Mouse (Mus musculus): Measurements from ENCODE around the gene Gm8947.
"Not testable (repeated sequence)": the region's sequence is repeated elsewhere in the genome, so short reads cannot be mapped to it uniquely, and the experiment has no call there.

Gene Gm8947

DNA sequence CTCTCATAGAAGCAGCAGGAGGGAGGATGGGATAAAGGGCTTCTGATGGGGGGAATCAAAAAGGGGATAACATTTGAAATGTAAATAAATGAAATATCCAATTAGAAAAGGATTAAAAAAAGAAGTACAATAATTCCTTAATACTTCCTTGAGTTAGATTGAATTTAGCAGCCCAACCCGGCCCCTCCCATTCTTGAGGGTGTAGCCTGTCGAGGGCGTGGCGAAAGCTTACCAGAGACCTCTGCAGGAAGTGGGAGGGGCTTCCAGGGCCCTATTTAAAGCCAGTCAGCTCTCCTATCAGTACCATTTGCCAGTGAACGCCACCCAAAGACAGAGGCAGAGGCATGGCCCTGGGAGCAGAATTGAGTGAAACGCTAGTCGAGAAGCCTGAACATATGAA is 9.9 kb upstream of the Gm8947 start, which contains the start of gene Gm47985:
TSS of gene Gm47985 (plus strand) at position 272 of the 400 bp plus-strand sequence.
- DNase-seq (ENCODE audit: low spot score) = not testable (repeated sequence)

- DNase-seq (ENCODE audit: low spot score) = not testable (repeated sequence)
These were observed 6.0 kb upstream of the Gm8947 start for GRCm38 (mm10) chr1:151186186-151186585.

- not testable (repeated sequence) for DNase-seq (ENCODE audit: low spot score)
These were observed 5.2 kb upstream of the Gm8947 start for GRCm38 (mm10) chr1:151186879-151187424.

DNA sequence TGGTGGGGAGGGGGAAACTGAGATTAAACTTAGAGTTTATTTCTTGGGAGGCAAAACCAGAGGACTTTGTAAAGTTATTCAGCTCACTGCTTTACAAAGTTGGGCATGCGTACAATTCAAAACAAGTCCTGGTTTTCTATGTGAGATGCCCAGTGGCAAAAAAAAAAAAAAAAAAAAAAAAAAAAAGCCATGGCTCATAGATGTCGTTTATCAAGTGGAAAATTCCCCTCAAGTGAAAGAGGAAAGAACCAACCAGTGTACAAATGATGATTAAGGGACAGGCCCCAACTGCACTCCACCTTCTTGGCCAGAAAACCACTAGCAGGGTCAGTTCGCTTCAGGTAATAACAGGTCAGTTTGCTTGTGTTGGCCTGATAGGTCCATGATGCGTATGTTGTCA is 3.7 kb upstream of the Gm8947 start:
- DNase-seq (ENCODE audit: low spot score) = no peak

DNA sequence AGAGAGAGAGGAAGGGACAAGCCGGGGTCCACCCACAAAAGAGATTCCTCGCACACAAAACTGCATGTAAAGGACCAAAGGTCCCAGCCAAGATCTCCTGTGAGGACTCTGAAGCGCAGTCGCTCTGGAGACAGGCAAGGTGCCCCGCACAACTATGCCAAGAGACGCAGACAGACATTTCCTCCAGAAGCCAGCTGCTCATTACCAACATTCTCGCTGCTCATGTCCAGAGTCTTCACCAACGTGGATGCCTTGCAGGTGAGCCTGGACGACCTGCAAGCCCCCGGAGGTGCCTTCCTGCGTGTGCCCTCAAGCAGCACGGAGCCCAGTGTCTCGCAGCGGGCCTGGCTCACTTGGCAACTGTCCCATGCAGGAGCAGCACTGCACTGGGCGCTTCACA is 563 bp downstream of the Gm8947 start:
- DNase-seq (ENCODE audit: low spot score) = not testable (repeated sequence)

DNA sequence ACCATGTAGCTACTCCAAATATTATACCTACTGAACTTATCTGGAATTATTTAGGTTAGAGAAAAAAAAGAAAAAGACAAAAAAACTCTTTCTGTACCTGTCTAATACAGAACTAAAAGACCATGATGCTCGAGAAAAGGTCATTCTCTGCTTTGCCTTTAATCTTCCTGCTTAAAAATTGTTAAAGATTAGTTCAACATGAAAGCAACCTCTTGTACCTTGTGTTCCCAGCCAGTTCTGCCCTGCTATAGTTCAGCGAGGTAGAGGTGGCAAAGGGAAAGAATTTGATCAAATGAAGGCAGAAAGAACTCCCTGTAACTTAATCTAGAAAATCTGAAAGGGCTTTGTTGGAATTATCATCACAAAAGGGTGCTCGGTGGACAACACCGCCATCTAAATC is 3.8 kb downstream of the Gm8947 start:
- DNase-seq (ENCODE audit: low spot score) = not testable (repeated sequence)

GRCm38 (mm10) chr1:151196690-151197089 is 4.5 kb downstream of the Gm8947 start:
- not testable (repeated sequence) for DNase-seq (ENCODE audit: low spot score)

DNA sequence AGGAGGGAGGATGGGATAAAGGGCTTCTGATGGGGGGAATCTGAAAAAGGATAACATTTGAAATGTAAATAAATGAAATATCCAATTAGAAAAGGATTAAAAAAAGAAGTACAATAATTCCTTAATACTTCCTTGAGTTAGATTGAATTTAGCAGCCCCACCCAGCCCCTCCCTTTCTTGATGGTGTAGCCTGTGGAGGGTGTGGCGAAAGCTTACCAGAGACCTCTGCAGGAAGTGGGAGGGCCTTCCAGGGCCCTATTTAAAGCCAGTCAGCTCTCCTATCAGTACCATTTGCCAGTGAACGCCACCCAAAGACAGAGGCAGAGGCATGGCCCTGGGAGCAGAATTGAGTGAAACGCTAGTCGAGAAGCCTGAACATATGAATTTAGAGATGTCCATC is 5.9 kb downstream of the Gm8947 start, which contains the start of gene Gm47995:
TSS of gene Gm47995 (plus strand) at position 329 of the 400 bp plus-strand sequence.
- DNase-seq (ENCODE audit: low spot score) = not testable (repeated sequence)

DNA sequence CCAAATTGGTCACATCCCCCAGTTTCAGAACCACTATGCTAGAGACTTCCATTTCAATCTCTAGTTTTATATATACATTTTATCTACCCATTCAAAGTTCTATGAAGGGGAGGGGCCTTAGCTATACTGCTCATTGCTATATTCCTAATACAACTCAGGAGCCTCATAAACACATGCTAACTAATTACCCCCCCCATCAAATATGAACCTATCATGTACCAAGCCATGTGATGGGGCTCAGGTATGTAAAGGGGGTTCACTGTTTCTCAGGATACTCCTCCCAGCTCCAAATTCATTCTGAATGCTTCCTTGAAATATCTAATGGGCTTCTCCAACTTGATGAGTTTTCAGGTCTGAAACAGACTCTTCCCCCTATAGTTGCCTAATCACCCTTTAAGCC is 8.4 kb downstream of the Gm8947 start:
- DNase-seq (ENCODE audit: low spot score) = not testable (repeated sequence)

GRCm38 (mm10) chr1:151202771-151203170 is 10.6 kb downstream of the Gm8947 start:
- not testable (repeated sequence) for DNase-seq (ENCODE audit: low spot score)

- not testable (repeated sequence) for DNase-seq (ENCODE audit: low spot score)
These were observed 11.6 kb downstream of the Gm8947 start, which contains the start of gene 3110040M04Rik for GRCm38 (mm10) chr1:151203818-151204217. 3110040M04Rik (plus strand) TSS chr1:151204121.

- not testable (repeated sequence) for DNase-seq (ENCODE audit: low spot score)
These were observed 16.3 kb downstream of the Gm8947 start for GRCm38 (mm10) chr1:151208493-151208892.

DNA sequence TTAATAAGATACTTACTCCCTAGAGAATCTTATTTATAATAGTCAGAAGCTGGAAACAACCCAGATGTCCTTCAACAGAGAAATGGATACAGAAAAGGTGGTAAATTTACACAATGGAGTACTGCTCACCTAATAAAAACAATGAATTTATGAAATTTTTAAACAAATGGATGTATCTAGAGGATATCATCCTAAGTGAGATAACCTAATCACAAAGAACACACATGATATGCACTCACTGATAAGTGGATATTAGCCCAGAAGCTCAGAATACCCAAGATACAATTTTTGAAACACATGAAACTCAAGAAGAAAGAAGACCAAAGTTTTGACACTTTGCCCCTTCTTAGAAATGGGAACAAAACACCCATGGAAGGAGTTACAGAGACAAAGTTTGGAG is 16.8 kb downstream of the Gm8947 start:
- DNase-seq (ENCODE audit: low spot score) = not testable (repeated sequence)

DNA sequence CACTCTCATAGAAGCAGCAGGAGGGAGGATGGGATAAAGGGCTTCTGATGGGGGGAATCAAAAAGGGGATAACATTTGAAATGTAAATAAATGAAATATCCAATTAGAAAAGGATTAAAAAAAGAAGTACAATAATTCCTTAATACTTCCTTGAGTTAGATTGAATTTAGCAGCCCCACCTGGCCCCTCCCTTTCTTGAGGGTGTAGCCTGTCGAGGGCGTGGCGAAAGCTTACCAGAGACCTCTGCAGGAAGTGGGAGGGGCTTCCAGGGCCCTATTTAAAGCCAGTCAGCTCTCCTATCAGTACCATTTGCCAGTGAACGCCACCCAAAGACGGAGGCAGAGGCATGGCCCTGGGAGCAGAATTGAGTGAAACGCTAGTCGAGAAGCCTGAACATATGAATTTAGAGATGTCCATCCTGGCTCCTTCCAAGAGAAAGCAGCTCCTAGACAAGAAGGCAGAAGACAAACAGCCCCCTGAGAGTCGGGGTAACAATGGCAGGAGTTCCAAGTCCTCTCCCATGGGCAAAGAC is 17.7 kb downstream of the Gm8947 start, which contains the start of gene Gm47996:
TSS of gene Gm47996 (plus strand) at position 308 of the 532 bp plus-strand sequence.
- not testable (repeated sequence) for DNase-seq (ENCODE audit: low spot score)

- DNase-seq (ENCODE audit: low spot score) = not testable (repeated sequence)
These were observed 19.5 kb downstream of the Gm8947 start for GRCm38 (mm10) chr1:151211666-151212065.

- DNase-seq (ENCODE audit: low spot score) = no peak
These were observed 22.7 kb downstream of the Gm8947 start for GRCm38 (mm10) chr1:151214862-151215261.

DNA sequence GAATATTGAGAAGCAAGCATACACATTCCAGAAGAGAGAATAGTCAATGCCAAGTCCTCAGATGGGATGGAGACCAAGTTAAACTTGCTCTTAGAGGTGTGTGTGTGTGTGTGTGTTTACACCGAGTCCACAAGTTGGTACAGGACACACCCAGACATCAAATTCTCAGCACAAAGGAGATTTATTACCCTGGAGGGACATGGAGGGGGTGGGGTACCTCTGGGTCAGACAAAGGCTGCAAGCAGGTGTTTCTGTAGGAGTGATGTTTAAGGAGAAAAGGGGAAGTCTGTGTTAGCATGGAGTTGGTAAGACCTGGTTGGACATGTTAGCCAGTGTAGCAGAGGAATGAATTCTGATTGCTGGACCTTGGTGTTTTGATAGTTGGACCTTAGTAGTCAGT is 23.8 kb downstream of the Gm8947 start:
- DNase-seq (ENCODE audit: low spot score) = no peak

GRCm38 (mm10) chr1:151216417-151216816 is 24.2 kb downstream of the Gm8947 start:
- DNase-seq (ENCODE audit: low spot score) = no peak

GRCm38 (mm10) chr1:151219045-151219444 is 26.9 kb downstream of the Gm8947 start:
- no peak for DNase-seq (ENCODE audit: low spot score)

DNA sequence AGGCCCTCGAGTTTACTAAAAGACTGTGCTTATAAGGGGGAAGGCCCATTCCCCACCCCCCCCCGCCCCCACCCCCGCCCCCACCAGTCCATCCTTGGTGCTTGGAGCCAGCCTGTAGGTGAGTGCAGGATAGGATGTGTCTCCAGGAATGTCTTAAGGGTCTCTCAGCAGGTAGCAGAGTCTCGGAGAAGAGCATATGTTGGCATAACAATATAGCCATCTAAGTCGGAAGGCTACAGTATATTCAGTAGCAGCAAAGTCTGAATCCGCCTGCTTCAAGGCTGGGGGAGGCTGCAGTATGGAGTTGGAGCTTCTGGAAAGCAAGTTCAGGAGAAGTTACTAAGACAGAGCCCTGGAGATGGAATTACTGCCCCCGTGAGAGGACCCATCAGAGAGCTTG is 27.9 kb downstream of the Gm8947 start:
- no peak for DNase-seq (ENCODE audit: low spot score)

DNA sequence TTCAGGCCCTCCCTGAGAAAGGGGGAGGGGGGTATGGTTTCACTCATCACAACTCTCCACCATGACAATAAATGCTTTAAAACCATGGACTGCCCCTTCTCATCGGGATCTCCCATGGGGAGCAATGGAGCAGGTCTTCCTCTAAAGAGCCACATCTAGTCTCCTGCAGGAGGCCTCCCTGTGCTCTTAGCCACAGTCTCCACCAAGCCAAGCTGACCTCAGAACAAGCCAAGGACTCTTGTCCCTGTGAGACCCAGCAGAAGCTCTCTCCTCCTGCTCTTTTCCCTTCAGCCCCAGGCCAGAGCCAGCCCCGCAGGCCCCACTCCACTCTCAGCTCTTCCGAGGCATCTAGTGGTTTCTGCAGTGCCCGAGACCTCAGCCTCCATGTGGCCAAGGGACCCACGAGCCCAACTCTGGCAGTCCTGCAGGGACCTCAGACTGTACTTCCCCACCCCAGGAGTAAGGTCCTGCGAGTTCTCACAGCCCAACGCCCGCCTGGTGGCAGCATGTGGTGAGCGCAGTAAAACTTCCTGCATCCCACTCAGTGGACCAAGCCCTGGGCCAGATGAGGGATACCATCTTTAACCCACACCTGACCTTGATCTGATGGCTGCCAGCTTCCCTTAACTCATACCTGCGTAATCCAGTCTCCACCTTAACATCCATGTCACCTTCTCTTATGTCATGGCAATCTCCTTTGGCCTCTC is 30.5 kb downstream of the Gm8947 start:
- DNase-seq (ENCODE audit: low spot score) = no peak

DNA sequence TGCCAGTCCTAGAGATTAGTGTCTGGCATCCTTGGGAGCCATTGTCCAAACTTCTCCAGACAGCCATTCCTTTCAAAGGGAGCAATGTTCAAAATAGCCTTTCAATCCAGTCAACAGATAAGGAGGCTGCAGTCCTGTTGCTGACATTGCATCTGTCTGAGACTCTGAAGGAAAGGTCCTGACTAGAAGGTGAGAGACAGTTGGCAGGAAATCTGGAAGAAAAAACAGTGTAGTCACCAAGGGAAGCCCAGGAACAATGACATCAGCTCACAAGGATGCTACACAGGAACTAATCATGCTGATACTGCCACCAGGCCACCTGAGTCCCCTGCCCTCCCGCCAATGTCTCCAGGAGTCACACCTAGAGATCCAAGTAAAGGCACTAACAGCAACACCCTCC is 31.2 kb downstream of the Gm8947 start:
- no peak for DNase-seq (ENCODE audit: low spot score)

DNA sequence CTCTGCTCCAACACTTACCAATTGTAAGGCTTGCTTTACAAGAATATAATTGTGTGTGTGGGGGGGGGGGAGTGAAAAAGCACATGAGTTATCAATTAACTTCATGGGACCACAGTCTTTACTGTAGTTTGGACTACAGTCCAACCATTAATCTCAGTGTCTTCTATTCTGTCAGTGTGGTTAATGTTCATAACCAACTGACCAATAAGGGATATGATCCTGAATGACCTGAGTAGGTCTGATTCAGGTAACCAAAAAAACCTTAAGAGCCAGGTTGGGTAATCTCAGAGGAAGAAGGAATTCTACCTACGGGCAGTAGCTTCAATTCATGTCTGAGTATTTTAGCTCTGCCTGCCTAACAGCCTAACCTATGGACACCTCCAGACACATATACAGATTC is 32.4 kb downstream of the Gm8947 start:
- no peak for DNase-seq (ENCODE audit: low spot score)

Data from lung, postnatal 25 days (tissue).